Mouse (Mus musculus): ENCODE measurements around the gene Clasp1. TPM values are rescaled to one million over a fixed set of nuclear protein-coding genes. Genes with fewer than 3 reads are reported as not detected.
A peak's percentile ranks its signal among the peaks of the same experiment; 100 is the strongest.

Clasp1 gene
- polyA plus RNA-seq, 1 experiment from 2014 or later = 77.7 TPM

- peaks cover 18% of the 10 kb centered on the region for H3K36me3 ChIP-seq
- H3K4me3 ChIP-seq (replicated peaks) = peak overlapping the region; percentile 90
- no peaks in the 10 kb centered on the region for H3K27me3 ChIP-seq
- whole genome bisulfite sequencing = under 1% methylated on average over 44 of the region's 44 CpGs
- peak overlapping the region; percentile 93 for H3K27ac ChIP-seq
- ATAC-seq (ENCODE audit: insufficient number of reproducible peaks, insufficient read depth, low FRiP score, low TSS enrichment, low read depth) = peak; percentile 73
- H3K9ac ChIP-seq (replicated peaks) = peak overlapping the region; percentile 90
- H3K4me1 ChIP-seq (replicated peaks) = peaks cover 16% of the 10 kb centered on the region
- H3K9me3 ChIP-seq = no peaks in the 10 kb centered on the region
- H3K4me2 ChIP-seq = peak overlapping the region; percentile 72
Measured at GRCm38 (mm10) chr1:118389454-118390265, 802 bp downstream of the Clasp1 start.

- peak overlapping the region; percentile 90 for H3K4me3 ChIP-seq (replicated peaks)
- no peaks in the 10 kb centered on the region for H3K9me3 ChIP-seq
- H3K27ac ChIP-seq = no peak overlapping the region
- 19% methylated on average over 8 of the region's 8 CpGs for whole genome bisulfite sequencing
- peaks cover 16% of the 10 kb centered on the region for H3K4me1 ChIP-seq (replicated peaks)
- H3K27me3 ChIP-seq = no peaks in the 10 kb centered on the region
- peaks cover 22% of the 10 kb centered on the region for H3K36me3 ChIP-seq
- ATAC-seq (ENCODE audit: insufficient number of reproducible peaks, insufficient read depth, low FRiP score, low TSS enrichment, low read depth) = no peak
- peak overlapping the region; percentile 72 for H3K4me2 ChIP-seq
- peak overlapping the region; percentile 90 for H3K9ac ChIP-seq (replicated peaks)
Measured at GRCm38 (mm10) chr1:118390266-118390660, 1.4 kb downstream of the Clasp1 start.

DNA sequence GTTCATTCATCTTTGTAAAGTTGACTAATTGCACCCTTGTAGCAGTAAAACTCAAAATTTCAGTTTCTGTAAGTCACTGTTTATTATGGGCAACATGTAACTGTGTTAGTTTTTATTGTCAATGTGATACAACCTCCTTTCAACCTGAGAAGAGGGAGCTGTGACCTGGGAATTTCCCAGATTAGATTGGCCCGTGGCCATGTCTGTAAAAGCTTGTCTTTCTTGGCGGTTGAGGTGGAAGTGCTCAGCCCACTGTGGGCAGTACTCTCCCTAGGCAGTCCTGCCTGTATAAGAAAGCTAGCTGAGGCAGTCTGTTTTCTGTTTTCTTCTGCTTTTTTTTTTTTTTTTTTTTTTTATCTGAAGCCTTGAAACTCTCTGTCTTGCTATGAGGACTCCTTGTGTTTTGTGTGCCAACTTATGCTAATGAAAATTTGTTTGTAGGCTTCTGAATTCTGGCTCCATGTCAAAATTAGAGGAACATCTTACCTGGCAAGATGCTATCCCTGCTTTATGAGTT lies 2.1 kb downstream of the Clasp1 start:
- no peaks in the 10 kb centered on the region for H3K9me3 ChIP-seq
- no peak overlapping the region for H3K27ac ChIP-seq
- H3K4me3 ChIP-seq (replicated peaks) = peak overlapping the region; percentile 90
- peaks cover 27% of the 10 kb centered on the region for H3K36me3 ChIP-seq
- no peak for ATAC-seq (ENCODE audit: insufficient number of reproducible peaks, insufficient read depth, low FRiP score, low TSS enrichment, low read depth)
- peak overlapping the region; percentile 72 for H3K4me2 ChIP-seq
- no peaks in the 10 kb centered on the region for H3K27me3 ChIP-seq
- WGBS = 88% methylated on average over 2 of the region's 2 CpGs
- no peak overlapping the region for H3K9ac ChIP-seq (replicated peaks)
- H3K4me1 ChIP-seq (replicated peaks) = peaks cover 16% of the 10 kb centered on the region

DNA sequence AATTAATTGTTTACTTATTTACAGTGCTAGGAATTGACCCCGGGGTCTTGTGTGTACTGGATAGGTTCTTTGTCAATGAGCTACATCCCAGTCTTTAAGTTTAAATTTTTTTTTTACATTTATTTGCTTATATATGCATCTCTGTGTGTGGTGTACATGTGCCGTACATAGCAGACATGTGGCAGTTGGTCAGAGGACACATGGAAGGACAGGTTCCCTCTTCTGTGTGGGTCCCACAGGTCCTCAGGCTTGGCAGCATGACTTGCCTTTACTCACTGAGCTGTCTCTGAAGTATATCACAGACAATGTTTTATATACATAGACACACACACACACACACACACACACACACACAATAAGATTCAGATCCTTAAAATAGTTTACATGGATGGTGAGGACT lies 3.4 kb downstream of the Clasp1 start:
- Histone ChIP-seq H3K9ac (replicated peaks) (no peak overlapping the region), H3K4me2 (no peak overlapping the region), H3K36me3 (peaks cover 34% of the 10 kb centered on the region), H3K27ac (no peak overlapping the region), H3K4me3 (replicated peaks) (no peak overlapping the region), H3K4me1 (replicated peaks) (peaks cover 16% of the 10 kb centered on the region), H3K27me3 (no peaks in the 10 kb centered on the region), H3K9me3 (no peaks in the 10 kb centered on the region)
- 97% methylated on average over 2 of the region's 2 CpGs for WGBS
- no peak for ATAC-seq (ENCODE audit: insufficient number of reproducible peaks, insufficient read depth, low FRiP score, low TSS enrichment, low read depth)

DNA sequence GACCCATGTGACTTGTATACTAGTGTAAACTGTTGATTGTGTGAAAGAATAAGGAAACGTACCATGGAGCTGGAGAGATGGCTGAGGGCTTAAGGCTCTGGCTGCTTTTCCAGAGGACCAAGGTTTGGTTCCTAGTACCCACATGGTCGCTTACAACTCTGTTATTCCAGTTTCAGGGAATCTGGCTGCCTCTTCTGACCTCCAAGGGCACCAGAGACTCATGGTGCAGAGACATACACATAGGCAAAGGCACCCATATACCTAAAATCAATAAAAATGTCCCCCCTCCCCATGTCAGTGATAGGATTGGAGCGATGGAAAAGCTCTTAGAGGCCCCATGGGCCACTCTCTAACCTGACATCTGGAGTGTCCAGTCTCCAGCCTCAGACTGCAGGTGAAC lies 5.1 kb downstream of the Clasp1 start:
- Histone ChIP-seq H3K27me3 (no peaks in the 10 kb centered on the region), H3K36me3 (peaks cover 34% of the 10 kb centered on the region), H3K4me3 (replicated peaks) (no peak overlapping the region), H3K27ac (no peak overlapping the region), H3K9me3 (no peaks in the 10 kb centered on the region), H3K4me2 (no peak overlapping the region), H3K9ac (replicated peaks) (no peak overlapping the region), H3K4me1 (replicated peaks) (peaks cover 12% of the 10 kb centered on the region)
- WGBS = 91% methylated on average over 3 of the region's 3 CpGs
- no peak for ATAC-seq (ENCODE audit: insufficient number of reproducible peaks, insufficient read depth, low FRiP score, low TSS enrichment, low read depth)

DNA sequence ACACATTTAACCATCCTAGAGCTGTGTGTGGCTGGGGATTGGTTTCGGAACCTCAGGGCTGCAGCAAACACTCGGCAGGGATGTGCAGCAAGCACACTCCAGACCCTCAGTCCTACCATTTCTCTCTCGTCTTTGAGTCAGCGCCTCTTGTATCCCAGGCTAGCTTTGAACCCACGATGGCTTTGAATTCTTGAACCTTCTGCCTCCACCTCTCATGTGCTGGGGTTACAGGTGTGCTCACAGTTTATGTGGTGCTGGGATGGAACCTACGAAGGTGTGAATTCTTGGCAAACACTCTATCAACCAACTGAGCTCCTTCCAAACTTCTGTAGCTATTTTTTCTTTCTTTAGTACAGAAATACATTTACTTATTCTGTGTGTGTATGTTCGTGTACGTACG lies 9.0 kb downstream of the Clasp1 start:
- no peaks in the 10 kb centered on the region for H3K9me3 ChIP-seq
- H3K27ac ChIP-seq = no peak overlapping the region
- H3K9ac ChIP-seq (replicated peaks) = no peak overlapping the region
- 93% methylated on average over 9 of the region's 9 CpGs for WGBS
- no peaks in the 10 kb centered on the region for H3K4me1 ChIP-seq (replicated peaks)
- no peak overlapping the region for H3K4me3 ChIP-seq (replicated peaks)
- H3K4me2 ChIP-seq = no peak overlapping the region
- no peaks in the 10 kb centered on the region for H3K27me3 ChIP-seq
- peaks cover 42% of the 10 kb centered on the region for H3K36me3 ChIP-seq
- ATAC-seq (ENCODE audit: insufficient number of reproducible peaks, insufficient read depth, low FRiP score, low TSS enrichment, low read depth) = no peak

- H3K9ac ChIP-seq (replicated peaks) = no peak overlapping the region
- no peaks in the 10 kb centered on the region for H3K9me3 ChIP-seq
- H3K4me3 ChIP-seq (replicated peaks) = no peak overlapping the region
- no peak overlapping the region for H3K4me2 ChIP-seq
- 71% methylated on average over 6 of the region's 6 CpGs for WGBS
- no peak for ATAC-seq (ENCODE audit: insufficient number of reproducible peaks, insufficient read depth, low FRiP score, low TSS enrichment, low read depth)
- H3K36me3 ChIP-seq = peaks cover 42% of the 10 kb centered on the region
- H3K27me3 ChIP-seq = no peaks in the 10 kb centered on the region
- H3K4me1 ChIP-seq (replicated peaks) = no peaks in the 10 kb centered on the region
- H3K27ac ChIP-seq = no peak overlapping the region
Measured at GRCm38 (mm10) chr1:118398567-118398966, 9.7 kb downstream of the Clasp1 start.

DNA sequence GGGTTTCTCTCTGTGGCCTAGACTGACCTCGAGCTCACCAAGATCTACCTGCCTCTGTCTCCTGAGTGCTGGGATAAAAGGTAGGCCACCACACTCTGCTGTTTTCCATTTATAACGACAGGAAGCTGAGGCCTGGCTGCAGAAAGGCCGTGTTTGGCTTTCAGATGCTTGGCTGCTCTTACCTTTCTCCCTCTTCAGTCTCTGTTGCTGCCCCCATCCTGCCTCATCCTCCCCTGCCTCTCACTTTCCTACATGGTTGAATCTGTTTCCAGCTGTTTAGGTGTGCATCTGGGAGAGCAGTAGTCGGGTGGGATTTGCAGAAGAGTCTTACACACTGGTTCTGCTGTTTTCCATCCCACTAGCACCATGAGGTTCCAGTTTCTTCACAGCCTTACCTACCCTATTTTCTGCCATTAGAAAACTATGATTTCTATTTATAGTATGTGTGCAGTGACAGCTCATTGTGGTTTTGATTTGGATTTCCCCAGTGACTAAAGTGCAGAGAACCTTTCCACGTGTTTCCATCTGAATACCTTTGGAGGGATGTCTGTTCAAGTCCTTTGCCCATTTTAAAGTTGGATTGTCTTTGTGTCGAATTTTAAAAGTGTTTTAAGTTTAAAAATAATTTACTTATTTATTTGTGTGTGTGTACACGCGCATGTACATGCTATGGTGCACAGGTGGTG lies 10.9 kb downstream of the Clasp1 start:
- no peak overlapping the region for H3K4me2 ChIP-seq
- ATAC-seq (ENCODE audit: insufficient number of reproducible peaks, insufficient read depth, low FRiP score, low TSS enrichment, low read depth) = no peak

GRCm38 (mm10) chr1:118401991-118402390 lies 13.1 kb downstream of the Clasp1 start:
- WGBS = 85% methylated on average over 4 of the region's 4 CpGs

More for the DNA sequence above, 10.9 kb downstream of the Clasp1 start:
- H3K36me3 ChIP-seq = peaks cover 34% of the 10 kb centered on the region
- H3K27me3 ChIP-seq = no peaks in the 10 kb centered on the region
- H3K27ac ChIP-seq = no peak overlapping the region; the same call in 1 of the 2 replicates
- no peak overlapping the region for H3K4me3 ChIP-seq (replicated peaks)
- H3K4me1 ChIP-seq (replicated peaks) = no peaks in the 10 kb centered on the region
- no peak overlapping the region for H3K9ac ChIP-seq (replicated peaks)
- H3K9me3 ChIP-seq = no peaks in the 10 kb centered on the region
- WGBS = 83% methylated on average over 8 of the region's 8 CpGs

GRCm38 (mm10) chr1:118402556-118402955 lies 13.7 kb downstream of the Clasp1 start:
- Histone ChIP-seq H3K4me3 (replicated peaks) (no peak overlapping the region), H3K27ac (no peak overlapping the region), H3K36me3 (peaks cover 21% of the 10 kb centered on the region), H3K9ac (replicated peaks) (no peak overlapping the region), H3K4me2 (no peak overlapping the region), H3K27me3 (no peaks in the 10 kb centered on the region), H3K4me1 (replicated peaks) (no peaks in the 10 kb centered on the region), H3K9me3 (no peaks in the 10 kb centered on the region)
- no peak for ATAC-seq (ENCODE audit: insufficient number of reproducible peaks, insufficient read depth, low FRiP score, low TSS enrichment, low read depth)
- 53% methylated on average over 8 of the region's 8 CpGs for WGBS

More at GRCm38 (mm10) chr1:118401991-118402390, 13.1 kb downstream of the Clasp1 start:
- Histone ChIP-seq H3K9me3 (no peaks in the 10 kb centered on the region), H3K4me2 (no peak overlapping the region), H3K4me1 (replicated peaks) (no peaks in the 10 kb centered on the region), H3K27me3 (no peaks in the 10 kb centered on the region), H3K27ac (no peak overlapping the region), H3K4me3 (replicated peaks) (no peak overlapping the region), H3K9ac (replicated peaks) (no peak overlapping the region), H3K36me3 (peaks cover 21% of the 10 kb centered on the region)
- no peak for ATAC-seq (ENCODE audit: insufficient number of reproducible peaks, insufficient read depth, low FRiP score, low TSS enrichment, low read depth)

GRCm38 (mm10) chr1:118402966-118403365 lies 14.1 kb downstream of the Clasp1 start:
- ATAC-seq (ENCODE audit: insufficient number of reproducible peaks, insufficient read depth, low FRiP score, low TSS enrichment, low read depth) = no peak
- Histone ChIP-seq H3K4me2 (no peak overlapping the region), H3K9me3 (no peaks in the 10 kb centered on the region), H3K4me3 (replicated peaks) (no peak overlapping the region), H3K36me3 (peaks cover 21% of the 10 kb centered on the region), H3K9ac (replicated peaks) (no peak overlapping the region), H3K27me3 (no peaks in the 10 kb centered on the region), H3K4me1 (replicated peaks) (no peaks in the 10 kb centered on the region), H3K27ac (no peak overlapping the region)
- WGBS = 88% methylated on average over 6 of the region's 6 CpGs
